ENCODE assay signal across 15 mouse cellular contexts in the genomic region with DNA sequence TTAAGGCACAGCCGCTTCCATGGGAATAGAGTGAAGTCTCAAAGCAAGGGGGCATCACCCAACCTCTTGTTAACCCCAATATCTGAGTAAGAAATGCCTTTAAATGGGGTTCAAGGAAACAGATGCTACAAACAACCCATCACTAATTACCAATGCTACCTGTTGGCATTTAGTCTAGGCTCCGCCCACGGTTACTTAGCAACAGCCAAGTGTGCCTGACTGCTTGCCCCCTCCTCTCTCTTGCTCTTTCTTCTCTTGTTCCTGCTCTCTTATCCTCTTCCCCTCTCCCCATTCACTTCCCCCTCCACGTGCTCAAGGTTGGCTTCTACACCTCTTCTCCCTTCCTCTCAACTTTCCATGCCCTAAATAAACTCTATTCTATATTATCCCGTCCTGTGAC. TPM values are rescaled to one million over a fixed set of nuclear protein-coding genes. Genes with fewer than 3 reads are reported as not detected.
DNase-seq lines count a peak whose midpoint lies in the region; ATAC-seq lines count a peak whose summit lies in the region.
"Had no signal": no experiment of that assay in that cellular context is flagged by ENCODE, and none has a peak within 500 bp of the region (broad histone marks: within the 10 kb centered on the region; RNA-seq: fewer than 3 reads in every experiment).

No protein-coding gene starts in this region.

- no peak overlapping the region for H3K9ac ChIP-seq in heart, embryonic 12.5 days
- no peak overlapping the region for H3K9ac ChIP-seq in midbrain, embryonic 16.5 days (ENCODE audit: low read depth, low read length)
- no peak overlapping the region for H3K9ac ChIP-seq in liver, embryonic 12.5 days
- H3K9ac ChIP-seq: intestine, embryonic 15.5 days had no signal

- 74% methylated on average over 5 of the region's 5 CpGs for WGBS in heart, embryonic 12.5 days
- WGBS in midbrain, embryonic 16.5 days, result 85% methylated on average over 5 of the region's 5 CpGs
- WGBS in liver, embryonic 12.5 days (ENCODE audit: insufficient replicate concordance), result 74% methylated on average over 5 of the region's 5 CpGs

- H3K4me1 ChIP-seq in heart, embryonic 12.5 days (replicated peaks), result peaks cover 59% of the 10 kb centered on the region
- H3K4me1 ChIP-seq in midbrain, embryonic 16.5 days (ENCODE audit: control insufficient read depth, insufficient read depth, low read length), result peaks cover 25% of the 10 kb centered on the region
- H3K4me1 ChIP-seq in liver, embryonic 12.5 days, result peaks cover 75% of the 10 kb centered on the region

- H3K4me3 ChIP-seq in heart, embryonic 12.5 days, result no peak overlapping the region
- no peak overlapping the region; the same call in 1 of the 2 replicates for H3K4me3 ChIP-seq in midbrain, embryonic 16.5 days (ENCODE audit: low read depth, low read length)
- H3K4me3 ChIP-seq in liver, embryonic 12.5 days, result no peak overlapping the region
- H3K4me3 ChIP-seq: intestine, embryonic 15.5 days had no signal

- H3K36me3 ChIP-seq in heart, embryonic 12.5 days, result peaks cover 41% of the 10 kb centered on the region
- peaks cover 7% of the 10 kb centered on the region for H3K36me3 ChIP-seq in midbrain, embryonic 16.5 days (ENCODE audit: control insufficient read depth, insufficient read depth, low read length)
- peaks cover 59% of the 10 kb centered on the region for H3K36me3 ChIP-seq in liver, embryonic 12.5 days

- H3K4me2 ChIP-seq in heart, embryonic 12.5 days, result 0 out of 2 replicates have a peak overlapping the region, but pooled peaks have one; percentile 6
- H3K4me2 ChIP-seq in midbrain, embryonic 16.5 days (ENCODE audit: low read length), result peak overlapping the region; percentile 86
- H3K4me2 ChIP-seq in liver, embryonic 12.5 days, result no peak overlapping the region
- H3K4me2 ChIP-seq: intestine, embryonic 15.5 days; liver, embryonic 11.5 days had no signal

- peak overlapping the region; percentile 26; the same call in 1 of the 2 replicates for H3K27ac ChIP-seq in heart, embryonic 12.5 days (ENCODE audit: poor library complexity, severe bottlenecking)
- no peak overlapping the region for H3K27ac ChIP-seq in midbrain, embryonic 16.5 days (ENCODE audit: low read length)
- no peak overlapping the region for H3K27ac ChIP-seq in liver, embryonic 12.5 days
- H3K27ac ChIP-seq: intestine, embryonic 15.5 days had no signal

- H3K9me3 ChIP-seq in heart, embryonic 12.5 days (replicated peaks), result peaks cover 8% of the 10 kb centered on the region
- H3K9me3 ChIP-seq in midbrain, embryonic 16.5 days (replicated peaks; ENCODE audit: control insufficient read depth, low read length, poor library complexity, severe bottlenecking), result no peaks in the 10 kb centered on the region
- H3K9me3 ChIP-seq in liver, embryonic 12.5 days (replicated peaks), result no peaks in the 10 kb centered on the region
- H3K9me3 ChIP-seq: intestine, embryonic 15.5 days had no signal

- DNase-seq in heart, postnatal 4 days, result no peak
- peak; percentile 56 for DNase-seq in thymus, postnatal 4 days
- no peak for DNase-seq in thymus, postnatal 0 days (ENCODE audit: low spot score)
- no peak for DNase-seq in lung, adult 18-20 months
- DNase-seq: adrenal gland, adult 2 months; cerebellum, postnatal 10 days; kidney, postnatal 25 days; thymus, adult 18-20 months had no signal

- no peak for ATAC-seq in heart, embryonic 12.5 days (ENCODE audit: insufficient number of reproducible peaks, low FRiP score)
- ATAC-seq in midbrain, embryonic 16.5 days, result no peak
- ATAC-seq in liver, embryonic 12.5 days, result no peak
- ATAC-seq: intestine, embryonic 15.5 days; lung, postnatal 0 days; Patski had no signal

- H3K27me3 ChIP-seq in heart, embryonic 12.5 days (replicated peaks), result no peaks in the 10 kb centered on the region
- no peaks in the 10 kb centered on the region for H3K27me3 ChIP-seq in midbrain, embryonic 16.5 days (ENCODE audit: control insufficient read depth, insufficient read depth, low read depth, low read length)
- H3K27me3 ChIP-seq in liver, embryonic 12.5 days (replicated peaks), result no peaks in the 10 kb centered on the region
- H3K27me3 ChIP-seq: intestine, embryonic 15.5 days; Patski had no signal

RNA-seq across cellular contexts. Expression of gene Arid2, which starts 6.1 kb away (rescaled TPM):
- polyA plus RNA-seq in heart, embryonic 12.5 days (2016; fragmentation: Nextera tagmentation; extraction: Ambion mirVana), result 21.5 and 21.9 TPM in 2 replicates
- total RNA-seq in heart, postnatal 4 days (2021), result 10 to 100 TPM; 42.9 to 47.6 TPM
- 28.5 and 34.9 TPM in 2 replicates for polyA plus RNA-seq in thymus, postnatal 0 days (2015; fragmentation: Nextera tagmentation; extraction: Ambion mirVana)
- 17.8 and 21.2 TPM in 2 replicates for polyA plus RNA-seq in midbrain, embryonic 16.5 days (2015; fragmentation: Nextera tagmentation; extraction: Ambion mirVana)
- polyA plus RNA-seq in liver, embryonic 12.5 days (2016; fragmentation: Nextera tagmentation; extraction: Ambion mirVana), result 14.1 and 14.5 TPM in 2 replicates
